Mouse (Mus musculus) right cerebral cortex, adult 18-20 months (tissue): ENCODE data around the gene Optc.

Experiments
- DNase-seq: peaks from one replicate; pipeline ENCODE4 v3.0.0; 2022; ENCODE audit warnings: mixed read lengths

Gene Optc

DNA sequence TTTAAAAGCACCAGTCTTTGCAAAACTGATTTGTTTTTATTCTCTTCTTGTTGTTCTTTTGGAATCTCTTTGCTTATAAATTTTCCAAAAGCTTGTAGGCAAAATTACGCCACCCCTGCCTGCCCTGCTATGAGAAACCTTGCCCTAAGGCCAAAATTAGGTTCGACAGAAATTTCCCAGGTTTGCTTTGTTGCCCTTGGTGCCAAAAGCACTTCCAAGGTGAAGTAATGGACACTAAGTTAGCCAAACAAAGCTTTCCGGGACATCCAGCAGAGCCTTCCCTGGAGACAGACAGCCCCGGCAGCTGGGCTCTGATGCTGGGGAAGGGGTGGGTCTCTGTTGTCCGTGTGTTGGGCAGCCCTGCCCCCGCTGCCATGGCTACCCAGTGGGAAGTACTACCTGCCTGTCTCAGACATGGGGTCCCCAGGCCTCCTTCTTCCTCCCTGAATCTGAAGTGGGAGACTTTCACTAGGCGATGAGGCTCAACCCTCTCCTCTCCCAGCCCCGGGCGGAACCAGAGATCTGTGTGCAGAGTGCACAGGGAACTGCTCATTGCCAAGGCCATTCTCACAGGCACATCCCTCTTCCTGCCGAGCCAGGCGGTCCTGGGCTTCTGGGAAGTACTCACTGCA is 9.8 kb upstream of the Optc start:
- no peak for DNase-seq

DNA sequence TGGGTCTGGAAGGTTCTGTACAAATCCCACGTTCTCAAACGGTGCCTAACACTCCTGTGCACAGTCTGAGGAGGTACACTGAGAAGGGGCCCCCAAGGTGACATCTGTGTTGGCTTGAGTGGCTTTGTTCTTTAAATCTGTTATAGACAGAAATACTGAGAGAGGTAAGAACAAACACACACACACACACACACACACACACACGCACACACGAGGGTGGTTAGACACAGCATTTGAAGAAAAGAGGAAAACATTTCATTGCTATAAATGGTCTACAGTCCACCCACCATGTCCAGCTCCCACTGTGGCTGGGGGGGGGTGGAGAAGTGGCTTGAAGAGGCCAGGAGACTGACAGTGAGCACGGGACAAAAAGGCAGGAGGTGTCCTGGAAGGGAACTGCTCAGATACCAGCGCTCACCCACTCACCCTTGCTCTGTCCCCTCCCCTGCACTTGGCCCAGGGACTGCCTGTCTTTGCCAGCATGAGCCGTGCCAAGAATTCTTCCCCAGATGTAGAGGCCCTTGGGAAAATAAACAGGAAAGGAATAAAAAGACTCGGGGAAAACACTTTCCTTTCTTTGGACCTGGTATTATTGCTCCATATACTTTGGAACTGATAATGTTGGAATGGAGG is 8.0 kb upstream of the Optc start:
- DNase-seq, result peak; percentile 77

DNA sequence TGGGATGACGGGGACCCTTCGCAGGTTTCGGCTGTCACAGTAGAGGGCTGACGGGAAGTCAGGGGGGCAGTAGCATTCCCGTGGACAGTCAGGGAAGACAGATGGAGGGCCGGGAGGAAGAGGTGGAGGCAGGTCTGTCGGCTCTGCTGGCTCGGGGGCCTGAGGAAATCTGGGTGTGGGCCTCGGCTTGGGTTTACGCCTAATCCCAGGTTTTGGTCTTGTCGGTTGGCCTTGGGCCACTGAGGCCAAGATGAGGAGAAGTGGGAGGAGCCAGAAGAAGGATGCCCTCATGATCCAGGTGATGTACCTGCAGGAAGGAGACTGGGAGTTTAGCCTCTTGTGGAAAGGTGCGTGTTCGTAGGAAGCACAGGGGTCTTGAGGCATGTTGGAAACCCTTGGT is 7.3 kb upstream of the Optc start:
- DNase-seq, result no peak

DNA sequence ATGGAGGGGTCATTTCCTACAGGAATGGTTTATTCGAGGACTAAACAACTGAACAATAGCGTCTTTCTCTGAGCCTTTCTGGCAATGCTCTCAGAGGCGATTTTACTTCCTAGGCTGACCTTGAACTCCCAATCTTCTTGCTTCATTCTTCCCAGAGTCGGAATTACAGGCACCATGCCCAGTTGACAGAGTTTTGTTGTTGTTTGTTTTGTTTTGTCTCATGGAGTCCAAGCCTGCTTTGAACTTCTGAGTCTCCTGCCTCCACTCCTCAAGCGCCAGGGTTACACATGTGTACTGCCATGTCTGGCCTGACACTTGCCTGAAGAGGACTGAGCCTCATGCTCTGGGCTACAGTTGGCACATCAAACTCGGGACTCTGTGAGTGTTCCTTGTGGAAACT is 5.2 kb upstream of the Optc start:
- no peak for DNase-seq

DNA sequence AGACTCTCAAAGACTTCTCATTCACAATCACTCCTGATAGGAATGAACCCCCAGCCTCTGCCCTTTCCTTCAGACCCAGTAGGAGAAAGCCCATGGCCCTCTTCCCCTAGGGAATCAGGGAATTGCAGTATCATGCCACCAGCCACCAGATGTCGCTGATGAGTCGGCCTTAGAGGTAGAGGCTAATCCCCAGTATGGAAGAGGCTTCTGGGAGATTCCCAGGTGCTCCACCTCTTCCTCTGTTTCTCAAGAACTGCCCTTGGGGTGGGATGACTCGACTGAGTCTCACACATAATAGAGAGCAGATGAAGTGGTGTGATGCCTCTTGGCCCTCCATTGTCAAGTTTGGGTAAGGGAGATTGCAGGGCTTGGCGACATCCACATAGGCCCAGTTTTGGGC is 3.7 kb upstream of the Optc start:
- peak; percentile 65 for DNase-seq

DNA sequence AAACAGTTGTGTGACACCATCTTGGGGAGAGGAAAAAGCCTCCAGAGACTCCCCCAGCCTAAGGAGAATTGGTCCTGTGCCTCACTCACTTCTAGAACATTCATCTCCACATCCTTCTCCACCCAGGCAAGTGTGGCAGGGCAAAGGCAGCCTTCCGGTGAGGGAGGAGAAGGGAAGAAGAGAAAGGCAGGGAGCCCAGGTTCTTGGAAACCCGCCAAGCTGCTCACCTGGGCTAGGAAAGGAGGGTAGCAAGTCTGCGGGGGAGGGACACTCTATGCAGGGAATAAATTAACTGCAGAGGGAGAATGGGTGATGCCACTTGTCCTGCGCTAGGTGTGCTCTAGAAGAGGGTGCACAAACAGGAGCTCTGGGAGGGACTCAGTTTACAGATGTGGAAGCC is 3.2 kb upstream of the Optc start:
- no peak for DNase-seq

DNA sequence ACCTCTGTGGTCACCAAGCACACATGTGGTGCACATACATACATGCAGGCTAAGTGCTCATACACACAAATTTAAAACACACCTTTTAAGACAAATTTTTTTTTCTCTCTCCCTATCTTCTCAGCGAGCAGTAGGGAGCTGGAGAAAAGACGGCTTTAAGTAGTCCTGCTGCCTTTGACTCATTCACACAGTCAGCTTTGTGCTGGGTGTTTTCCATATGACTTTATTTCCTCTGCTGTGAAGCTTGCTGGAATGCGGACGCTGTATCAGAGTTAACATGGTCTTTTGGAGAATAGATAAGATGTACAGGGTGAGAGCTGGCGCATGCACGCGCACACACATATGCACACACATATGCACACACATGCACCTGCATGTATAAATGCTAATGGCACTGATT is 2.3 kb upstream of the Optc start:
- no peak for DNase-seq

DNA sequence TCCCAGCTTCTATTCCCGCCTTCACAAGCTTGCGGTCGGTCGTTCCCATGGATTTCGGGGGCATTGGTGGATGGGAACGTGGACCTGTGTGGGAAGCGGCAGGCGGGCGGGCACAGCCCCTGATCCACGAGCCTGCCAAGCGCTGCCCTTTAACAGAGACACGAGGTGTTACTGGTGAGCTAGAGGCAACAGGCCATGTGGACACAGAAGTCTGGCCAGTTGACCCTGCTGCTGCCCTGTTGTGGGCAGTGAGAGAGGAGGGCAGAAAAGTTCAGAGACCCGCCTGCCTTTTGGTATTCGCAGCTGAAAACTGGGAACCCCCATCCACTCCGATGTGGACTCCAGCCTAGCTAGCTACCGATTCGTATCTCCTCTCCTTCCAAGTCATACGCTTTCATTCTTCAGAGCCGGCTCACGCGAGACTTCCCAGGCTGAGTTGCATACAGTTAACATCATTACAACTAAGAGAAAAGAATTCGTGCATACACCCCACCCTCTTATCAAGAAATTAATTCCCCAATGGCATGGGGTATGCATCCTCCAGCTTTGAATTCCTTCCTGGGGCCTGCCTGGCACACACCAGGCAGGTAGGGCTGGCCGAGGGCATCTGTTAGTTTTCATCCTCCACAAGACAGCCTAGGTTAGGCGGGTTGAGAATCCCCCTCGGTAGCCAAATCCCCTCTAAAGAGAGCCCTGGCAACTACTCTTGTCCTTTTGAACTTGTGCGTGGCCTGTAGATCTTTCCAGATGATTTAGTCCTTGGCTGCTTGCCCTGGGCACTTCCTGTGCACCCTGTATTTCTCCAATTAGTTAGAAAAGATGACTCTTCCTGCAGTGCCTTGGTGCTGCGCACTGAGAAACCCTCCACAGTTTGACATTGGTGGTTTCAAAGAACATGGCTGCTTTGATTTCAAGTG is 1.1 kb upstream of the Optc start:
- DNase-seq, result peak; percentile 59

DNA sequence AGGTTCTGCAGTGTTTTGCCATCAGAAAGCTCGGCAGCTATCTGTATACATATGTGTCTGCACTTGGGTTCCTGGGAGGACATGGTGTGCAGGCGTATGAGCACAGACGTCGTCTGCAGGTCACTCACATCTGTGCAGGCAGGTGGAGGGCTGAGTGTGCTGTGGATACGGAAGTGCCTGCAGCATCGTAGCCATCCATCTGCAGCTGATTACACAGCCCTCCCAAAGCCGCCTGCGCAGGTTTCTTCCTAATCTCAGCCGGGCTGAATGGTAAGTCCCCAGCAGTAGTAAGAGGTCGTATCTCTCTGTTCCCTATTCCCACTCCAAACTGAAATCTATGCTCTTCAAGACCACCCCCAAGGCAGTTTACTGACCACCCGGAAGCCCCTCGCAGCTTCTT is 1.4 kb downstream of the Optc start:
- DNase-seq, result no peak

DNA sequence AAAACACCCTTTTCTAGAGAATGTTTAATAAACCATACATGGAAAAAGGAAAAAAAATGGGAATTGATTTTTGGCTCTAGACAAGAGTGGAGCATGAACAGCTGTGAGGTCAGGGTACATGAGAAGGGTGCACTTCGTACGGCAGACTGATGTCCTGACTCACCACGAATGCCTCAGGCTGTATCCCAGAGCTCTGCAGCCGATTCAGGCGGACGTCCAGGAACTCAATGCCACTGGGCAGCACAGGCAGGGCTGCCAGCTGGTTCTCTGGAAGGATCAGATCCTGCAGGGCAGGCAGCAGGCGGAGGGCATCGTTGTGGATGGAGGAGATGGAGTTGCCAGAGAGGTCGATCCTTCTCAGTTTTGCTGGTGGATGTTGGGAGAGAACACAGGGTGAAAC is 7.0 kb downstream of the Optc start:
- no peak for DNase-seq

DNA sequence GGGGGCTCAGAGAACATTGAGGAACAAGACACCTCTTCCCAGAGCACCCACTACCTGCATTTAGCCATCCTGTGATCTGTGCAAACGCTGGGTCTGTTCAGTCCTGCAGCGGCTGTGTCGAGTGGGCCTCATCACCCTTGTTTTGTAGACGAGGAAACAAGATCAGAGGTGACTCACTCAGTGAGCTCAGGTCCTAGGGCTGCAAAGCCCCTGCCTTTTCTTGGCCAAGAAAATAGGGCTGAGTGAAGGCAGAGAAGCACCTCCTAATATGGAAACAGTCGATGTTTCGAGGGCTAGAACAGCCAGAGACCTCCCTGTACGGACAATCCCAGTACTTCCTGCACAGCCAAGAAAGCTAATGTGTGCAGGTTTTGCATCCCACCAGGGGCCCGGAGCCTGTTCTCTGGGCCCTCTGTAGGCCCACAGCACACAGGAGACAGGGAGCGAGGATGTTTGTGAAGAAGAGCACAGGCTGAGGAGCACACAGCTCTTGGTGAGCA is 8.7 kb downstream of the Optc start:
- no peak for DNase-seq

DNA sequence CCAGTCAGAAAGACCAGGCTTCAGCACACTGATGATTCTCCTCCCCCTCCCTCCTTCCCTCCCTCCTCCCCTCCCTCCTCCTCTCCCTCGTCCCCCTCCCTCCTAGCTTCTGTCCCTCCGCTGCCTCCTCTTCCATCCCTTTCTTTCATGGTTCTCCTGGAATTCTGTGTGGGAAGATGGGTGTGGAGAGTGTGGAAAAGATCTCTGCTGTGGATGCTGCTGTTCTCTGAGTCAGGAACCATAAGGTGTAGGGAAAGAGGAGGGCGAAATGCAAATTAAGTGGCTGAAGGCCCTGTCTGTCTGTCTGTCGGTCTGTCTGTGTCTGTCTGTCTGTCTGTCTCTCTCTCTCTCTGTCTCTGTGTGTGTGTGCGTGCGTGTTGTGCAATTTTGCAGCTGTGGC is 10.5 kb downstream of the Optc start:
- peak; percentile 63 for DNase-seq

DNA sequence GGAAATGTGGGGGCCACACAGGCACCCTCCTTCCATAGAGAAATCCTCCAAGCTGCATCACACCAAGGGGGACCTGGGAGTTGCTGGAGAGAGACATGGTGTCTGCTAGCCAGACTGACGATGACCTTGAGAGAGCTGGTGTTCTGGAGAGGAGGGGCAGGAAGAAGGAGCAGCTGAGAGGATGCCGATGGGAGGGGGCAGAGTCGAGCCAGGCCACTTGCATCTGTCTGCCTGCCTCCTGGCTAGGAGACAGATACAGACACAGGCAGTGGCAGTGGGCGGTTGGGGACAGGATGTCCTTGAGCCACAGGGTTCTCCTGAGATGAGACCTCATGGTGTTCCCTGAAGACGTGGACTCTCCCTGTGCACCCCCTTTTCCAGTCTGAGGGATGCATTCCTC is 16.3 kb downstream of the Optc start:
- DNase-seq, result no peak

DNA sequence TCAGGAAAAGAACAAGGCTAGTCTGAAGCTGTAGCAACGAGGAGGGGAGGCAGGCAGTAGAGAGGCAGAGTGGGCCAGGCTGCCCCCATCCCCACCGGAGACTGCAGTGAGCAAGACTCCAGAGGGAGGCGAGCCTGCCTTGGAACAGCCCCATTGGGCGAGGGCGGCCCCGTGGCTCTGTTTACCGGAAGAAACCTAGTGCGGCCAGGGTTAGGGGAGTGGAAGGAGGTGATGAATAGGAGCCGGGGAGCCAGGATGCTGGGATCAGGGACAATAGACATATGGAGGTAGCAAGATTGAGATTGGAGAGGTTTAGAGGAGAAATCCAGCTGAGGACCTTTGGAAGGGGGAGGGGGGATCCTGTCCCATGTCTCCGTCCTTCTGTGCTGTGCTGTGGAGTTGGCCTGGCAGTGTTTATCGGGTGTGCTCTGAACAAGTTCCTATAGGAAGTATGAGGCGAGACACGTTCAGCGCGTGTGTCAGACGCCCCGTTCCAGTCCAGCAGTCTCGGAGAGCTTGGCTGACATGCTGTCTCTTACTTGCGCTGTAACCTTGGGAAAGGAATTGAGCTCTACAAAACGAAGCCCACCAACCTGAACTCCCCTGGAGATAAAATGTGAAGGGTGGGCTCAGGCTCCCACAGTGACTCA is 17.7 kb downstream of the Optc start:
- no peak for DNase-seq

DNA sequence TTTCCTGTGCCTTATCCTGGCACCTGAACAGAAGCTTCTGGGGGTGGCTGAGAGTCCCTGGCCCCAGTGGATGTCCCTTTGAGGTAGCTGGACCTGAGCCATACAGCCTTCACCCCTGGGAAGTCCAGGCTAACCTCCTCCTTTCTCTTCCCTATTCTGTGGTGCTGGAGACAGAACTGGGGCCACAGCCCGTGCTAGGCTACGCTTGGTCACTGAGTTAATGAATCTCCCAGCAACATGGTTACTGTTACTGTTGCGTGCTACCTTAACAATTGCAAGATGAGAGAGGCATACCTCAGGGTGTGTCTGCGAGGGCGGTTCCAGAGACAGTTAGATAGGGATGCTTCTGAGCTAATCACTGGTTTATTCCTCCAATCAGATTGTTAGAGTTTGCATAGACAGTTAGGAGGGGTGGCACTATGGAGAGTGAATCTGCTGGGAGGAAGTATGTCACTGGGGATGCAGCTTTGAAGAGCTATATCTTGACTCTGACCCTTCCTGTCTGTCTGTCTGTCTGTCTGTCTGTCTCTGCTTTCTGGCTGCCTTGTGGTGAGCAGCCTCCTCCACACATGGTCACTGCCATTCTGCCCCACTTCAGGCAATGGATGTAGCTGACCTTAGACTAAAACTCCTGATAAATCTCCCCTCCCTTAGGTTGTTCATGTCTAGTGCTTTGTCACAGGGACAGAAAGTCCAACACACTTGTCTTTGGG is 20.1 kb downstream of the Optc start:
- DNase-seq, result no peak

DNA sequence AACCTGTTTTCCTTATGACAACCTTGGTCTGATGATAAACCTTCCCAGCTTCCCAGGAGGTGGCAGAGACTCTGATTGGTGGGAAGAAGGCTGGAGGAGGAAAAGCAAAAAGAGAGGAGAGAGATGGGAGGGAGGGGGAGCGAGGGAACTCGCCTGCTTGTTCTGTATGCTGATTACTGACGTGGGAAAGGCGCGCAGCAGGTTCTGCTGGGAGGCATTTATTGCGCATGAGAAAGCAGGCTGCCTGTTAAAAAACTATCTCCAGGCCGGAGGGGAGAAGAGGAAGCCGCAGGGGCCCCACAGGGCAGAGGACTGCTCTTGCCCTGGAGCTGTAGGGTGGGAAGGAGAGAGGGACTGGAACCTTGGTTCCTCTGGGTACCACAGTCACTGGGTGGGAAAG is 20.8 kb downstream of the Optc start:
- DNase-seq, result peak; percentile 86

DNA sequence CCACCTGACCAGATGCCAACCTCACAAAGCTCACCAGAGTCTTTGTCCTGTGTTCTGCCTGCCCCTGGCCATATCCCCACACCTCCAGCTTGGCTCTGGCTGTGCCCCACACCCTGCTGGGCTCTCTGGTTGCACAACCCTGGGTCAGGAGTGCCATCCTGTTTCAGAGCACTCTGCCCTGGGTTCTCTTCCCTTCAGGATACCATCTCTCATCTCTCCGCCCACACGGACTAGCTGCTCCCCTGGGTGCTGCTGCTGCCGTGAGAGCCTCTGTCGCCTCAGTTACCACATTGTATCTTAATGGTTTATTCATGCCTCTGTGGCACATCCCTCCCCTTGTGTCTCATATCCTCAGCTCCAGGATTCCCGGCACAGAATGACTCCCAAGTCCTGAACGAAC is 21.4 kb downstream of the Optc start:
- DNase-seq, result peak; percentile 58

DNA sequence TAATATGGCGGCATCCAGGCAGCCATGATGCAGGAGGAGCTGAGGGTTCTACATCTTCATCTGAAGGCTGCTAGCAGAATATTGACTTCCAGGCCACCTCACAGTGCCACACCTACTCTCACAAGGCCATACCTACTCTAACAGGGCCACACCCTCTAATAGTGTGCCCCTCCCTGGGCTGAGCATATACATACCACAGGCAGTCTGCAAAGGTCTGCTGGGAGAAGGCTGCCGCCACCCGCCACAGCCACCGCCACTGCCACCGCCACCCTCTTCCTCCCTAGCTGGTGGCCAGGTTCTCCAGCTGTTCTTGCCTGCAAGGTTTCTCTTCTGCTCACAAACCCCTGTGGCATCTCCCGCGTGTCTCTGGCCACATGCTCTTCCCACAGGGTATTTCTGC is 22.0 kb downstream of the Optc start:
- no peak for DNase-seq

DNA sequence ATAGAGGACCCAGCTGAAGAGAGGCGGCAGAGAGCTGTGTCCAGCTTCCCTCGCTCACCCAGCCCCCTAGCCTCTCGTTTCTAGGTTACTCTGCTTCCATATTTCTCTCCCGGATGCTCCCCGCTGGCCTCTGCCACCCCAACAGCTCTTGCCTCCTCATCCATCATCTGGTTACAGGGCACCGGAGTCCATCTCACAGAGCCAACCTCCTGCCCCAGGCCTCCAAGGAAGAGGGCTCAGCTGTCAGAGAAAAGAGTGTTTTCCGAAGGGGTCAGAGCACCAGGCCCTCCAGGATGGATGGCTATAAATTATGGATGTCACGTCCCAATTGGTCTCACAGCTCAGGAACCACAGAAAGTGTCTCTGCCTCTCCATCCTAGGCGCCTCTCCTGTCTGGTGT is 23.1 kb downstream of the Optc start:
- no peak for DNase-seq

DNA sequence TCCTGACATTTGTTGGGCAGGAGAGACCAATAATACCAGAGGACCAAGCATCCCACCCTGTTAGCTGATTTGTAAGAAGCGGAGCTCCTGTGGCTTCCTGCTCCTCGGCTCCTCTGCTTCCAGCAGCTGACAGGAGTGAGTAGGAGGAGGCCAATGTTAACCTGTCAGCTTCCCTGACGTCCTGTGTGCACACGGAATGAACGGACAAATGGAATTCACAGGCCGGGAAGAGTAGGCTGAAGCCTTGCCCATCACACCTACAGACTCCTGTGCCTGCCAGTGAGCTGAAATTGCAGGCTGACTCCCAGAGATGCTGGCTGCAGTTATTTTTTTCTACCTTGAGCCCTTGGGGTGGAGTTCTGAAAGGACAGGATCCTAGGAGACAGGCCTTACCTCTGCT is 23.7 kb downstream of the Optc start:
- peak; percentile 74 for DNase-seq

DNA sequence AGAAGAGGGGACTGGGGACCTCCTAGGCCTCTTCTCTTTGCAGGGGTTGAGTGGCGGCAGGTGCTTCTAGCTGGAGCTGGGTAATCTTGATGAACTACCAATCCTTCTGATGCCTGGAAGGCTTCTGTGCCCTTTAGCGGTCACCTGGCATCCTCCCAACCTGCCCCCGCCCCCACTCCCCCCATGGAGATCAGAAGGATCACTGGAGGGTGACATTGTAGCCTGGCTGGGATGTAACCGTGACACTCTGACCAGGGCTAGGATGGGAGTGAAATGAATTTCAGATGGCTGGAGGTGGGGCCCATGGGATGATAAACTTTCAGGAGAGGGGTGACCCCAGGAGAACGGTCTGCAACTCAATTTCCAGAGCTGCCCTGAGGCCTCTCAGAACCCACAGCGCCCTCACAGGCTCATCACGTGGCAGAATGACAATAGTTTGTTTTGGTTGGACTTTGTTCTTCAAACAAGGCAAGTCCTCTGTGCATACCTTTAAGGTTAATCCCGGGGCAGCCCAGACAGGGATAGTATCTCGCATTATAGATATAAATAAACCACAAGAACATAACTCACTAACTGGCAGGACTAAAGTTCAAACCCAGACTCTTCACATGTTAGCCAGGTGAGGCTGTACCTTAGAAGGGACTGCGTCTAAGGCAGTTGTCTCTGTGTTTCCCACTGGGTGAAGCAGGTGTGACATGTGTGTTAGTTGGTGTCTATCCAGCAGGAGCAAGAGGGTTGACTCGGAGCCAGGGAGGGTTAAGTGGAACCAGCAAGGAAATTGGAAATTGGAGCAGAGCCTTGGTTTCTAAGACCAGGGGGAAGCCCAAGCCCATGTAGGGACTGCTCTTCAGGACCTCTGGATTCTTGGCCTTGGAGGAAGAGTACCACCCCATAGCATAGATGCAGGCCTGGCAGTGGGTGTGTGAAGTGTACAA is 25.2 kb downstream of the Optc start:
- DNase-seq, result no peak

DNA sequence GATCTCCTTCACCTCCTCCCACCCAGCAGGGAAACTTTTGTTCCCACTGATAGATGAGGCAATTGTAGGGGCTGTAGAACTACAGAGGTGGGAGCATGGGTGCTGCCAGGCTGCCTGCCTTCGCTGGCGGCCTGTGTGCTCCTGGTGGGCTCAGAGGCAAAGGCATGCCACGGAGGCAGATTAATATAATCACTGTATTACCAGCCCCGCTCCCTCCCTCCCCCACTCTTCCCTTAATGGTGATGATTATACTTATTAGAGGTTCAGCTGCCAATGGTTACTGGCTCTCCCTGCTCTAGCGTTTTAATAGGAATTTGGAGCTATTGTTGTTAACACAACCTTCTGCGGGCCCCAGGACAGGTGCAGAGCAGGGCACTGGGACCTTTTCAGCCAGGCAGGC is 26.0 kb downstream of the Optc start:
- DNase-seq, result no peak
